Mouse (Mus musculus) liver (tissue): ENCODE results near the gene Epb41l2.

Experiments used
- DNase-seq: peaks from one replicate; pipeline ENCODE4 v3.0.0-alpha.2; 2020; ENCODE audit warnings: mixed read lengths

Epb41l2 gene

DNA sequence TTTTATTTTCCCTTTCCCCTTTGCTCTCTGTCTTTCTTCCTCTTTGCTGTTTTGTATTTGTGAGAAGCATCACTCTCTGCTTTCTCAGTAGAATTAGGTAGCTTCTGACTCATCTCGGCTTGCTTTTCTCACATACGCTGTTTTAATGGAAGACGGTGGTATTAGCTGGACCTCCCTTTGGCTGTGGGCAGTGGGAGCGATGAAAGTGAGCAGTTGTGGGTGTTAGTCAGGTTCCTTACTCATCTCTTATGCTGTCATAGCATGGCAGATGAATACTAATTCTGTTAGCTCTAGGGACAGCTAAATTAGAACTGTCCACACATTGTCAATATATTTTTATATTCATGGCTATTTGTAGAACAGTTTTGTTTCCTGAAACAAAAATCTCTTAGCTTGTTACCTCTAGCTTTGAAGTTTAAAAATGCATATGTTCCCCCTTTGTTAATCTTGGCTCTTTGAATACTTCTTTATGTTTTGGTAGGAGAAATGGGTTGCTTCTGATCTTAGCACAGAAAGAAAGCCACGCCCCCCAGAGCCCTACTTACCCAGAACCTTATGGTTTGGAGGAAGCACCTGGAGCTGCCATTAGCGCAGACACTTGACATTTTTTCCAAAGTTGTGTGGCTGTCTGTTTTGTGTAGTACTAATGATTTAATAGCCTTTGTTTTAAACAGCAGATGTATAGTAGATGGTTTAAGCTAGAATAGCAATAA lies 78.1 kb downstream of the Epb41l2 start:
- DNase-seq = no peak

DNA sequence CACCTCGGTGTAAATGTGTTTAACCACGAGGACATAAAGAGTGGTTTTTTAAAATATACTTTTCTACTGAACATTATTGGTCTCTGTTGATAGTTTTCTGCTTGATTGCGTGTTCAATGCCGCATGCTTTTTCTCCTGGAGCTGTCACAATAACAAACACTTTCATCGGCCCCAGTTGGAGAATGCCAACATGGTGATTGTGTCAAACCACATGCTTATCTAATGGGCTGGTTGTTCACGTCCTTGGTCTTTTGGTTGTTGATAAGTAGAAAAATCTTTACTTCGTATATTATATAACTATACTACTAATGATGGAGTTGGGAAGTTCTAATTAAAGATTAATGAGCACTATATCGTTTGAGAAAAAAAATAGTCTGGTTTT lies 78.7 kb downstream of the Epb41l2 start:
- DNase-seq = no peak

DNA sequence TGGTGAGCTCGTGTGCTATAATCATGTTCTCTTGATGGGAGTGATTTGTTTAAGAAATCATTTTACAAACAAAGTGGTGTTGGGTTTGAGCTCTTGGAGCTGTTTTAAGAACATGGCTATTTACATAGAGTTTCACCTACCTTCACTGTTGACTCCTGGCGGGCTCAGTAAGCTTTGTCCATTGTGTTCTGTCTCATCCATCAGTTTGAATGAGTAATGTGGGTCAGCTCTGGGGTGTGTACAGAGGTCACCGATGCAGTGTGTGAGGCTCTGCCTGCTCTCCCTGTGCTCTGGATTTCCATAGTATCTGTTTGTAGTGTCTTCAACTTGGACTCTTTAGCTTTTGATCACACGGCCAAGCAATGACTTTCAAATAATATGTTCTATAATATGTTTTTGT lies 79.6 kb downstream of the Epb41l2 start:
- DNase-seq = no peak

DNA sequence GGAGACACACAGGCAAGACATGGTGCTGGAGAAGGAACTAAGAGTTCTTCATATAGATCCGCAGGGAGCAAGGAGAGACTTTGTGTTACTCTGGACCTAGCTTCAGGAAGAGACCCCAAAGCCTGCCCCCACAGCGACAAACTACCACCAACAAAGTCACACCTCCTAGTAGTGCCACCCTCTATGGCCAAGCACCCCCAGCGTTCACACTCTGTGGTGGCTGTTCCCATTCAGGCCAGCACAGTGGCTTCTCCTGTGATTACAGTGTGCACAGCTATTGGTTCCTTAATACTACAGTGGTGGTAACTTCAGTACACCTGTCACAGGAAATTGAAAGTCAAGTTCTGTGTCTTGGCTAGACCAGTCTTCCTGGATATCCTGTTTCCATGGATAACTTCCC lies 80.3 kb downstream of the Epb41l2 start:
- no peak for DNase-seq

DNA sequence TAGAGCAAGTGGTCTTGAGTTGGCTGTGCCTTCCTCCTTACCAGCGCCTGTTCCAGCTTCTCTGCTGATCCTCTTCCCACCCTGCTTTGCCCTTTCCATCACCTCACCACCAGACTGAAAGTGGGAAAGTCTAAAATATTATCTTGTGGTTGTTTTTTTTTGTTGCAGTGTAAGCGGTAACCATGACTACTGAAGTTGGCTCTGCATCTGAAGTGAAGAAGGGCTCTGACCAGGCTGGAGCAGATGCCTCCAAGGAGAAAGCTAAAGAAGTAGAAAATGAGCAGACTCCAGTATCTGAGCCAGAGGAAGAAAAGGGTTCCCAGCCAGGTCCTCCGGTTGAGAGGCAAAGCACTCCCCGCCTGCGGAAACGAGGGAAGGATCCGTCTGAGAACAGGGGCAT lies 81.8 kb downstream of the Epb41l2 start:
- no peak for DNase-seq

DNA sequence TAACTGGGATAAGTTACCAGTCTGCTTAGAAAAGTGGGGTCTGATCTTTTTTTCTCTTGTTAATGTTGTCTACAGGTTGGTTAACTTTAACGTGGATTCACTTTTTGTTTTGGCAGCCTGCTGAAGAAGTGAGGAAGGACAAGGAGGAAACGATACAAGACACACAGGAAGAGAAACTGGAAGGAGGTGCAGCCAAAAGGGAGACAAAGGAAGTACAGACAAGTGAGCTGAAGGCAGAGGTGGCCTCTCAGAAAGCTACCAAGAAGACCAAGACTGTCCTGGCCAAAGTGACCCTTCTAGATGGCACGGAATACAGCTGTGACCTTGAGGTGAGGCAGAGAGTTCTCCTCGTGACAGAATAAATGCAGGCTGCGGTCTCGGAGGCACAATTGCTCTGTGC lies 84.0 kb downstream of the Epb41l2 start:
- no peak for DNase-seq

DNA sequence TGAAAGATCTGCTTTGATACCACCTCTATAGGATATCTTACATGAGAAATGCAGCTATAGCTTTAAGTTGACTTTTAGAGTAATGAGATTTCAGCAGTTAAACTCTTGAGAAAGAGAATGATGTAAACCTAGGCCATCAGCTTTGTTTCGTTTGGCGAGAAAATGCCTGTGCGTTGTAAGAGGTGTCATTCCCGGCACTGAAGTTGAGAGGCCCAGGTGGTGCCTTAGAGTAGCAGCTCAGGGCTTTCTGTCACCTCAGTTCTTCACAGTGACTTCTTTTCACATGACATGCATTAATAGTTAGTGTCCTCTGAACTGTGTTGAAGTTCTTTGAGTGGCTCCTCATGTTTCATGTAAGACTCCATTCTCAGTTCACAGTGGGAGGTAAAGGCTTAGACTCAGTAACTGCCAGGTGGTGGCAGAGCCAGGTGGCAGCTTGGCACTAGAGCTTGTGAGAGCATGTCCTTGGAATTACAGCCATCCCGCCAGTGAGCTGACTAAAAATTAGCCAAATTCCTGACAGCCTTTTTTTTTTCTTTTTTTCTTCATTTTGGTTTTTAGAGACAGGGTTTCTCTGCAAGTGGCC lies 84.7 kb downstream of the Epb41l2 start:
- DNase-seq = no peak

DNA sequence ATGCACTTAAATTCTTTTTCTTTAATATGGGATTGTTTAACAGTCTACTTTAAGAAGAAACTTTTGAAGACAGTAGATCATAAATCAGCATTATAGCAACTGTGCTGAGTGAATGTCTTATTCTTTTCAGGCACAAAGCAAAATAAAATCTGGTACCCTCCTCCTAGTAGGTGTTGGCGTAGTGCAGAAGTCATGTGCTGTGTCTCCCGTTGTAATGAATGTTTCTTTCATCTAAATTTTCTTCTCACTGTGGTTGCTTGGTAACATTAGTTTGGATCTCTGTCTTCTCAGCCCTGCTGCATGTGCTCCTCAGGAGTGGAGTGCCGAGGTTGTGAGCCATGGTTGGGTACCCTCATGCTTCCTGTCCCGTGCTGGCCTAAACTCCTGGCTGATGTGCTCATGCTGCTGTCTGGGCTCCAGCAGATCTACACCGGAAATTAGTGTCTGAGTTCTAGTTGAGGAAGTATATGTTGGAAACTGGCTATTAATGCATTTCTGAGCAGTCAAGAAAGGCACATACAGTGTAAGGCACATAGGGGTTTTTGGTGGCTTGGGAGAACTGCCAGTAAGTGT lies 87.4 kb downstream of the Epb41l2 start:
- no peak for DNase-seq

DNA sequence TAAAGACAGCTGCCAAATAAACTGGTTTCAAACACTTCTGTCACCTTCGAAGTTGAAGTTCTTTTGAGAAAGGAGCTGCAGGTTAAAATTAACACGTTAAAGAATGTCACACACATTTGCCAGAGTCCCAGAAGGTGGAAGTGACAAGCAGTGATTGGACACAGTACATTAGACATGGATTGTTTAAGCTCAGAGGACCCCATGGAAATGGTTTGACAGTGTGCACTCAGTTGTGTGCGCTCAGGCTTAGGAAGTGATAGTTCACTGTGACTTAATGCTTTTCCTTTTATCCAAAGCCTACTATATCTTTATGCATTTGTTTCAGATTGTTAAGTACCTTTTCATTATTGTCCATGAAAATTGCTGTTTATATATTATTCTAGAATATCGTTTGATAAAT lies 89.1 kb downstream of the Epb41l2 start:
- no peak for DNase-seq

DNA sequence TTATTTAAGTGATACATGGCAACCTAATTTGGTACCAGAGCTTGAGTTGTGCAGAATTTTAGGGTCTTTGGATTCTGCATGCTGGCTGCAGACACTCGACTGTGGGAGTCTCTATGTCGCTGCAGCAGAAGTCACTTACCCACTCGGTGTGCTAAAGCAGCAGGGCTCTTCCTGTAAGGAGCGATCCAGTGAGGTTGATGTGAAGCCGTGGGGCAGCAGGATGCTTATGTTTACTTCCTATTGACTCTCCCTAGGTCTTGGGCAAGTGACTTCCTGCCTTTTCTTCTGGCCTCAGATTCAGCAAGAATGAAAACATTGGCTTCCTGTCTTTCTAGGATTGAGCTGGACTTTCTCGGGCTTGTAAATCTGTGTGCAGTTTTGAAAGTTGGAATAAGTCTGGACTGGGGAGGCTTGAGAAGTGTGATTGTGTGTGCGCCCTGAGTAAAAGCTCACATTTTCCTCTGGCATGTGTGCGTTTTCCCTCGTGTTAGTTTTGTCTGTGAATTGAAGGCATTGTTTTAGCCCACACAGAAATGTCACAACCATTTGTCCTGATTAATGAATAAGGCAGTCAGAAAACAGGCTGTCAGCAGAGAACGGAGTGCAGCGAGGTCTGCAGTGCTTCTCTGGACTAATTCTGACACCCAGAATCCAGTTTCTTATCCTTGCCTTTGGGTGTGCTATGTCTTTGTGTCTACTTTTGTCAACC lies 89.9 kb downstream of the Epb41l2 start:
- DNase-seq = no peak

DNA sequence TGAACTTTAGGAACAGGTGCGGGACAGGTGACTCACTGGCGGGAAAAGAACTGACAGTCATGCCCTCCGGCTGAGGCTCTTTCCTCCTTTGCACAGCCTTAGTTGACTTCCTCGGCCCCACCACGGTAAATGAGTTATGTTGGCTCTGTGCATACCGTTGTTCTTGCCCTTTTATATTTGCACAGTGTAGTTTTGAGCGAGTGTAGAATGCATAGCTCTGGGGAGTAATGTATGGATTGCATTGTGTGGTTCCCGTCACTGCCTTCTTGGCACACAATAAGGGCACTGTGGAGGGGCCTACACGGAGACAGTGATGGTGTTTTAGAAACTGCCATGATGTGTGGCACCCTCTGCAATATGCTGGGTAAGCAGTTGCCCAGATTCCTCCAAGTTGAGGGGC lies 93.6 kb downstream of the Epb41l2 start:
- DNase-seq = no peak

DNA sequence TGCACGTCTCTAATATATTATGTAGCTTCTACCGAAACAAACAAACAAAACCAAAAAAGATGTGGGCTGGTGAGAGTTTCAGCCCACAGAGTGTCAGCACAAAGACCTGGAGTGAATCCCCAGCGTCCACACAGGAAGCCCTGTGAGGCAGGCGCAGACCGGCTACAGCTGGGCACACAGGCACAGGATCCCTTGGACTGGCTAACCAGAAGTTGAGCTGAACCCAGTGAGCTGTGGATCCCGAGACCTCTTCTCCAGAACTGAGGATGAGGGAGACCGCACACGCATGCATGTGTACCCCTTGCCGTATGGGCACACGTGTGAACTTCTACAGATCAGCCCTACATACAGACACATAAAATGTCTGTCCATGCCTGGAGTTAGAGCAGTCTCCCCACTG lies 94.2 kb downstream of the Epb41l2 start:
- no peak for DNase-seq

DNA sequence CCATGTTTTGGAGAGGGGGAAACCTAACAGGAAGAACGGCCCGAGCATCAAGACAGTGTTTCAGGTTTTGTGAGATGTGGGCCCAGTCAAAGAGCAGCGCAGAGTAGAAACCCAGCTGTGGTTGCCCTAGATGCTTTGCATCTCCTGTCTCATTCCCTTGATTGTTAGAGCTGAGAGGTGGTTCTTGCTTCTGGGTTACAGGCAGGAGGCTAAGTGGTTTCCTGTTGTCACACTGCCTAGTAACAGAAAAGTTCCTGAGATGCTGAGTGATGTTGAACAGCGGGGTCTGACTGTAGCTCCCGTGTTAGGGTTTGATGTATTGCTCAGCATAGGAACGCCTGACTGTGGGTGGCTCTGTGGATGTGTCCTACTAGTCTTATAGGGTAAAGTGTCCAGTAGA lies 97.5 kb downstream of the Epb41l2 start:
- DNase-seq = no peak

DNA sequence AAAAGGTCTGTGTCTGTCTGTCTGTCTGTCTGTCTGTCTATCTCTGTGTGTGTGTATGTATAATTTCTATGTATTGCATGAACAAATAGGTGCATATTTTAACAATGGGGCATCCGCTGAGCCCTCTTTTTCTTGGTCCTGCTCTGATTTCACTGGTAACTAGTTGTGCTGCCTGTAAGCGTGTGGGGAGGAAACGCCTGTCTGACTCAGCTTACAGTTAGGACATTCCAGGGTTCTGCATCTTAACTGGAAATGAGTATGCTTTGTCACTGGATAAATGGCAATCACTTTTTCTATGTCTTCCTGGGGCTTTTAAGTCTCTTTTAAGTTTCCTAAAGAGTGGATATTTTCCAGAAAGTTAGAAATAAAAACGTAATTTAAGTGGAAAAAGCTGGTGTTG lies 98.4 kb downstream of the Epb41l2 start:
- no peak for DNase-seq

DNA sequence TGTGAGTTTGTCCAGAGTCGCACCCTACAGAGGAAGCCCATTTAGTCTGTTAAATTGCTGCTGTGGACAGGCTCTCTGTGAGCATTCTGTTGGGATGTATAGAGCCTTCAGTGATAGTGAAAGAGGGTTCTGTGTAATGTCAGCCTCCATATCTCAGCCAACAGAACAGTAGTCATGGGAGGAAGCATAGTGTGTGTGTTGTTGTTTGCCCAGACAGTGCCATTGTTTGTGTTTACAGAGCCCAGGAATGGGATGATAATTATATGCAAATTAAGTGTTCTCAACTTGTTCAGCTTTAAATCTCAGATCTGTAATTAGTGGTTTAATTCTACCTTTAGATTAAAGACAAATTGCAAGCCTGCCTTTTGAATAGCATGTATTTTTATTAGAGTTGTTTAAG lies 102.2 kb downstream of the Epb41l2 start:
- no peak for DNase-seq

DNA sequence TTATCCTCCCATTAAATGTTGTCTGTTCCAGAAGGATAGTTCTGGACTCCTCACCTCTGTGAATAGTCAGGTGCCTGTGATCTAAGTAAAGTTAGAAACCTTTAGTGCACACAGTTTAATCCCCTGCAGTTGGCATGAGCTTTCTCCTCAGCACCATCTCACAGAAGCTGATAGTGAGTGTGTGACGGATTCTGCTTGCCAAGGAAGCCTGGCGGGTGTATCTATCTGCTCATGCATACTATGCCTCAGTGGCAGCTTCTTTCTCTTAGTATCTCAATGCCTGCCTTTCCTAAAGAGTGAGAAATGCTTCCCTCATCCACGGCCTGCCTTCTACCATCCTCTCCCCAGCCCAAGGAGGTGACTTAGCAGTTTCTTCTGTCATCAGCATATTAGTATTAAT lies 103.1 kb downstream of the Epb41l2 start:
- DNase-seq = no peak

DNA sequence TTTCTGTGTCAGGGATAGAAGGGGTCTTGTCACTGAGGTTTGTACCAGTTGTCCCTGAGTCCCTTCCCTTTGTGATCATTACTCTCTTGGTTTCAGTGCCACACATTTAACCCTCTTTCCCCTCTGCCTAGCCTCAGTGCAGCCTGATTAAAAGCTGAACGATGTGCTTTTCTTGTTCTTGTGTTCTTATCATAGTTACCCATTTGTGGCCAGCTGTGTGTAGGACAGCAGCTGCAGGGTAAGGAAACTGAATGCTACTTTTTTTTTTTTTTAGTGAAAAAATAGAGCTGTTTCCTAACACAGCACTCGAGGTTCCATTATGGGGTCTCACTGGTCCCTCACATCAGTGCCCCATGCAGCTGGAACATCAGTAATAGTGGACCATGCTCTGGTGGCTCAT lies 106.9 kb downstream of the Epb41l2 start:
- no peak for DNase-seq

DNA sequence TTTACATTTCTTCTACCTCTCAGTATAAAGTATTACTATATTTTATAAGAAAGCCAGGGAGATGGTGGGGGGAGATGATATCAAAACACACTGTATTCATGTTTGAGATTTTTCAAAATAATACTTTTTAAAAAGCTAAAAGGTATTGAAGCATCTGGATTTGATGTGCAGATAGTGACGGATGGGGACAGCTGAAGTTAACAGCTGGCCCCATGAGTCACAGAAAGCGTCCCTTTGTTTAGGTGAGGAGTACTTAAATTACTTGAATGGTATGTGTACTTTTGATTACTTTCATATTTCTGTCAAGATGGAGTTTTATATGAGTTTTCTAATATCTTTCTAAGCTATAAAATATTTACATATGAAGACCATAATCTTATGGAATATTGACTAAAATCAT lies 112.3 kb downstream of the Epb41l2 start:
- DNase-seq = no peak

DNA sequence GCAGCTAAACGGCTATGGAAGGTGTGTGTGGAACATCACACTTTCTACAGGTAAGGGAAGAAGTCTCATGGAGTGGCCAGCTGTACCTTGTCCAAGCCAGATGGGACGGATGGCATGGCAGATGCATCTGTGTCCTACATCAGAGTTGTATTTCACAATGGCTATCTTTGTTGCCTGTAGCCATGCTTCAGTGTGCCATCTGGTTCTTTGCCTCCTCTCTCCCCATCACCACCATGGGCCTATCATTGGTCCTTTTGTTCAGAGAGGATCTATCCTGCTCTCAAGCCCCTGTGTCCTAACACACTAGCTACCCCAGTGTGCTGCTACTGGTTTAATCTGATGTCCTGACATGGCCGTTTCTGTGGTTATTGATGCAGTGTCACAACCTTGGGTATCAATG lies 120.1 kb downstream of the Epb41l2 start:
- DNase-seq = no peak

DNA sequence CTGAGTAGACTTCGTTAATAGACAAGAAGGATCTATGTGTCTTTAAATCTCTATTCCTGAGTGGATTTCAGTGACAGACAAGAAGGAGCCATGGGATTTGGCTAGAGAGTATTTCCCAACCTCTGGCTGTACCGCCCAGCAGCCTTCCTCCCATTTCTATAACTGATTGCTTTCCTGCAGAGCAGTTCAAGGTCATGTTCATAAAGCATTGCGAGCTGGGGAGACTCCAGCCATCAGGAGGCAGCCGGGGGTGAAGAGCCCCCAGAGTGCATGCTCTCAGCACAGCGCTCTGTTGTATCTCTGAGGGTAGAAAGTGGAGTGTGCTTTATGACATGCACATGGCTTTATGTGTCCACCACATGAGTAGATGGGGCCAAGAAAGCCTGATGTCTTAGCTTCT lies 123.2 kb downstream of the Epb41l2 start:
- DNase-seq = no peak

DNA sequence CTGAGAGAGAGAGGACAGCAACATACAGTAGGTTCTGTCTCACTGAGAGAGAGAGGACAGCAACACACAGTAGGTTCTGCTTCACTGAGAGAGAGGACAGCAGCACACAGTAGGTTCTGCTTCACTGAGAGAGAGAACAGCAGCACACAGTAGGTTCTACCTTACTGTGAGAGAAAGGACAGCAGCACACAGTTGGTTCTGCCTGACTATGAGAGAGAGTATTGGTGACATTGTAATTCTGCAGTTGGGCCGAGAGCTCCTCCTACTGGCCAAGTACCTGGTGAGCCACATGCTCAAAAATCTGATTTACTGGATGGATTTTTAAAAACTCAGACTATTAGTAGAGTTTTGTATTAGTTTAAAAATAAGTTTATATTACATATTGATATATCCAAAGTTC lies 128.9 kb downstream of the Epb41l2 start:
- DNase-seq = peak; percentile 64

DNA sequence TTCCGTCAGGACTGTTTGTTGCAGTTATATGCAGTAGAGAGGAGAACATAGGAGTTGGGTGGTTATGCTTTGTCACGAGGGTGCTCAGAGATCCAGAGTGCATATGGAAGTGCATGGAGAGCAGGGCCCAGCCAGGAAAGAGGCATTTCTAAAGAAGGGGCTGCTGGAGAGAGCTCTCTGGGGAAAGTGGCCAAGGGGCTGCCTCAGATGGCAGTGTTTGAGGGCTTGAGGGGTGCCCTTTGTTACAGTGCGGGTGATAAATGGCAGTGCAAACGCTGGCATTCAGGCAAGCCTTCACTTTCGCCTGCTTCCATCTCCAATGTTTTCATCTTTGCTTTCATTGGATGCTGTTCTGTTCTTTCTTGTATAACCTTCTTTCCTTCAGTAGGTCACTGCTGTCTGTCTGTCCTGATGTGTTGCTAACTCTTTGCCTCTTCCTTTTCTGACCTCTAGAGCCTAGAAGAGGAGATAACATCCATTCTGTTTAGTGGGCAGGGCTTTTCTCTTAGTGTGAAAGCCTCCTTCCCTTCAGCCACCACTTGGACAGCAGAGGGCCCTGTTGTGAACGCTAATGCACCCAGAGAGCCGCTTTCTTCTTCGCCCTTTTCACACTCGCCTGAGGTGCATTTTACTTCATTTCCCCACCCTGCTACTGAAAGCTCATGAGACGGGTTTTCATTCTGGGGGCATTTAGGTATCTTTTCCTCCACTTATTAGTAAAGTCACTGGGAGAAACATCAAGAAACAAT lies 139.9 kb downstream of the Epb41l2 start:
- no peak for DNase-seq

DNA sequence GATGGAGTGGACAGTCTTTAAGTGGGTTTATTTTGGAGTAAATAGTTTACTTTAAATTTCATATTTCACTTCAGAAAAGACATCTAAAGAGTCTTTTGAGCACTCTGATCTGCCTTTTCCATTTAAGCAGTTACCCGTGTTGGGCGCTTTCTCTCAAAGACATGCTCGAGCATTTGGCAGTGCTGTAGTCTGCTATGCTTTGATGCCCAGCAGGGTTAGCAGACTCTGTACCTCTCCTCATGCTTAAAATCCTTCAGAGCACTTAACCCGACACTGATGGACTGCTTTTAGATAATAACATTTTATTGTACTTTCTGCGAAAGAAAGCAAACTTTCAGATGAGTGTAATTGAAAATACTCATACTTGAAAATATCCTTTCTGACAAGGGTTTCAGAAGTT lies 143.7 kb downstream of the Epb41l2 start:
- no peak for DNase-seq

DNA sequence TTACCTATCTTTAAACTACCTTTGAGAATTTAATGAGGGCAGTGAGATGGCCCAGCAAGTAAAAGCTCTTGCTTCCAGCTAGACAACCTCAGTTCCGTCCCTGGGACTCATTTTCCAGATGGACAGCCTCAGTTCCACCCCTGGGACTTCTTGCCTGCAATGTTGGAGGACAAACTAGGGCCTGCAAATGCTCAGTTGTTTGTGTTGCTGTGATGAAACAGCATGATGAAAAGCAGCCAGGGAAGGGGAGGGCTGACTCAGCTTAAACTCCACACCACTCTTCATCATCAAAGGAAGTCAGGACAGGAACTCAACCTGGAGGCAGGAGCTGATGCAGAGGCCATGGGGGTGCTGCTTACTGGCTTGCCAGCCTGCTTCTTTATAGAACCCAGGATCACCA lies 154.2 kb downstream of the Epb41l2 start:
- DNase-seq = no peak
